Mouse (Mus musculus): Measurements from ENCODE around the gene Ptger1. TPM values are rescaled to one million over a fixed set of nuclear protein-coding genes. Genes with fewer than 3 reads are reported as not detected.

The Ptger1 gene
- total RNA-seq, 2 experiments from 2014 or later: 1.2 to 1.5 TPM

- intact Hi-C loops (cut with DNase I): no loop called here
- DNase-seq (ENCODE audit: low spot score in 2 of 2): peak in 1 of 2 experiments; percentile 62
Measured at GRCm38 (mm10) chr8:83653662-83654017, 12.8 kb upstream of the Ptger1 start.

DNA sequence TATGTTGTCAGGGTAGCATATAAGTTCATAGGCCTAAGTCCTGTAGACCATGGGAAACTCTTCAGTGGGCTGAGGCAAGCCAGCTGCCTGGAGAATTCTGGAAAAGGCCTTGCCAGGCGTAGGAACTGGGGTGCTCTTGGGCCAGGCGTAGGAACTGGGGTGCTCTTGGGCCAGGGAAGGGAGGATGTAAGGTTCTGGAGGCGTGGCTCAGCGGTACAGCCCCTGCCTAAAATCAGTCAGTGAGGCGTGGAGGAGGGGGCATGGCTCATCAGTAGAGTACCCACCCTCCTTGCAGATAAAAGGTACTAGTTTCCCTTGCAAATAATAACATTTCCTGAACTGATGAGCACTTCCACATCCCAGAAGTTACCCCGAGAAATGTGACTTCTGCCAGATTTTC lies 11.8 kb upstream of the Ptger1 start:
- DNase-seq (ENCODE audit: low spot score in 2 of 2): no peak
- intact Hi-C loops (cut with DNase I): no loop called here

GRCm38 (mm10) chr8:83656043-83656442 lies 10.4 kb upstream of the Ptger1 start:
- no peak for DNase-seq (ENCODE audit: low spot score in 2 of 2)
- intact Hi-C loops (cut with DNase I): no loop called here

GRCm38 (mm10) chr8:83656484-83657246 lies 9.8 kb upstream of the Ptger1 start:
- intact Hi-C loops (cut with DNase I): no loop called here
- peak in 1 of 2 experiments; percentile 9 for DNase-seq (ENCODE audit: low spot score in 2 of 2)

DNA sequence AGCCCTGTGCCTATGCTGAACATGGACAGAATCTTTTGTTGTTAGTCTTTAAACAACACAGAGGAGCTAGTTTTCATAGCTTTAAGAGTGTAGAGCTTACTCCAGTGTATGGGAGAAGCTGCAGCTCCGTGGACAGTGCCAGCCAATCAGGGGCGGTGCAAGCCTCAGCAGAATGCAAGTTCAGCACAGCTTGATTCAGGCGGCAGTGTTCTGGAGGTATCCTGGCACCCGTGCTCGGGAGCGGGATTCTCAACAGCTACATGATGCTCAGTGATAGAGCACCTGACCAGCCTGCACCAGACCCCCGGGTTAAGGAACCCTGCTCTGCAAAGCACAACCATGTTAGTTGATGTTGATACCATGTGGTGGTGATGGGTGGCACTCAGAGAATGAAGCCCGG lies 5.9 kb upstream of the Ptger1 start:
- intact Hi-C loops (cut with DNase I): loop anchor here (5.0 kb wide), 2 partner anchors 57 to 232 kb away; partner anchors contain the start of gene Ddx39

GRCm38 (mm10) chr8:83660995-83661680 lies 5.3 kb upstream of the Ptger1 start:
- intact Hi-C loops (cut with DNase I): loop anchor here (5.0 kb wide), 2 partner anchors 56 to 231 kb away; partner anchors contain the start of gene Ddx39
- DNase-seq (ENCODE audit: low spot score in 2 of 2): no peak

More for the DNA sequence above, 5.9 kb upstream of the Ptger1 start:
- DNase-seq (ENCODE audit: low spot score in 2 of 2): peak in 1 of 2 experiments; percentile 77

DNA sequence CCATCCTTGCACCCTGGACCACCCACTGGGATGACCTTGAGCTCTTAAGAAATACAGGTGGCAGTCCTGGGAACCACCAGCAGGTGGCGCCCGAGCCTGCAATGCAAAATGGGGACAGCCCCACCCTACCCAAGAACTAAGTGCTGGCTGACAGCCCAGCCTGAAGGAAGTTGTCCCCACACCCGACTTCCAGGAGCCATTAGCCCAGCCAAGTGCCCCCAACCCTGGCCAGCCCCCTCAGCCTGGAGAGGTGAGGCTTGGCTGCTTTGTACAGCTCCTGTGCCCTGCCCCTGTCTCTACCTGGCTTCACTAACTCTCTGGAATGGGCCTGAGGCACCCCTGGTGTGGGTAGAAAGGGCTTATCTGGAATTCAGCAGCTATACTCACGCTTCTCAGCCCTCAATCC lies 4.1 kb upstream of the Ptger1 start:
- DNase-seq (ENCODE audit: low spot score in 2 of 2): peak; percentile 89 to 92
- intact Hi-C loops (cut with DNase I): loop anchor here (5.0 kb wide), 2 partner anchors 55 to 230 kb away; partner anchors contain the start of gene Ddx39

GRCm38 (mm10) chr8:83664096-83664495 lies 2.4 kb upstream of the Ptger1 start:
- no peak for DNase-seq (ENCODE audit: low spot score in 2 of 2)
- intact Hi-C loops (cut with DNase I): loop anchor here (5.0 kb wide), 2 partner anchors 53 to 228 kb away; partner anchors contain the start of gene Ddx39

DNA sequence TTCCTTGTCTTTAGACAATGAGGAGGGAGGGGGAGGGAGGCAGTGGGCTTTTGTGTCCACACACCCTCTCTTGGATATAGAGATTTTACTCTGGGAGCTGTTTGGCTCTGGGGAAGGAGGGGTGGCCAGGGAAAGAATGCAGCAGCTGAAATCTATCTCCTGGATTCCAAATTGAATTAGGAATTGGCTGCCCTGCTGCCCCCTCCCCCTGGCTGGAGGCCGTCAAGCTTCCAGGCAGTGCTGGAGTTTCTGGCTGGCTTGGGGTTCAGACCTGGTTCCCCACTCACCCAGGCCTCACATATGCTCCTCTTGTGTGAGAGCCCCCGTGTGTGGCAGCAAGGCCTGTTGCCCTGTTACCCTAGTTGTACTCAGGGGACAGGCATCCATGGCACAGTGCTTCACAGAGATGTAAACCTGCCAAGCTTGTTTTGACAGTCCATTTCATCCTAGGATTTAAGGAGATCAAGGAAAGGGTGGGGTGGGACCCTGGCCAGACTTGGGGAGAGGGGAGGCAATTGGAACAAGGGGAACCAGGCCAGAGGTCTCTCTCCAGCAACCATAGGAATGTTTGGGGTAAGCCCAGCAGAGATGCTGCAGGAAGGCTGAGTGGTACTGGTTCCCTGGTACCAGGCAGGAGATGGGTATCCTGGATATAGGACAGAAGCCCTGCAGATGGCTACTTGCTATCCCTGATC lies 1.4 kb upstream of the Ptger1 start:
- intact Hi-C loops (cut with DNase I): loop anchor here (5.0 kb wide), 2 partner anchors 52 to 227 kb away; partner anchors contain the start of gene Ddx39
- no peak for DNase-seq (ENCODE audit: low spot score in 2 of 2)

DNA sequence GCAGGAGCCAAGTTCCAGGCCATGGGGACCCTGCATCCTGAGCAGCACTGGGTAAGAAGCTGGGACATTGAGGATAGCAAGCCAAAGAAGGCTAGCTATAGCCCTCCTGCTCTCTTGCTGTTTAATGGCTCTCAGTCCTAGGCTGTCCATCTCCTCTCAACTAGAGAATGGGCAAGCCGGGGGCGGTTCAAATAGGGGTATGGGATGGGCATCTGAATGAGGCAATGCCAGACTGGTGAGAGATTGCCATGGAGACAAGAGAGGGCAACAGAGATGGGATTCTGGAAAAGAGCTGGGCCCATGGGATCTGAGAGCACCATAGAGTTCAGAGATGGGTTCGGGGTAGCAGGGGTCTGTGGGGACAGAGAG lies 372 bp downstream of the Ptger1 start:
- no peak for DNase-seq (ENCODE audit: low spot score in 2 of 2)
- intact Hi-C loops (cut with DNase I): no loop called here

DNA sequence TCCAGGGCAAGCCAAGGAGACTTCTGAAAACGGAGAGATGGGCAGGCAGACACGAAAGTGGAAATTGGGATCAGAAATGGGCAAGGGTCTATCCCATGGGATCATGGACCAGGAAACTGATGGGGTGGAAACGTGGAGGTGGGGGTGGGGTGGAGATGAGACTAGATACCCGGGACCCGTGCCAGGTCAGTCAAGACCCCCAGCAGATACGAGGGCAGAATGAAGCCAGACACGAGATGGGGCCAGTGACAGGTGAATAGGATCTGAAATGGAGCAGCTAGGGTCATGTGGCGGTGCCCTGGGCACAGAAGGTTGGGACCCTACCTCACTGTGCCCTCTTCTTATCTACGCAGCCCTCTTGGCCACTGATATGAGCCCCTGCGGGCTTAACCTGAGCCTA lies 1.0 kb downstream of the Ptger1 start:
- DNase-seq (ENCODE audit: low spot score in 2 of 2): no peak
- intact Hi-C loops (cut with DNase I): no loop called here

DNA sequence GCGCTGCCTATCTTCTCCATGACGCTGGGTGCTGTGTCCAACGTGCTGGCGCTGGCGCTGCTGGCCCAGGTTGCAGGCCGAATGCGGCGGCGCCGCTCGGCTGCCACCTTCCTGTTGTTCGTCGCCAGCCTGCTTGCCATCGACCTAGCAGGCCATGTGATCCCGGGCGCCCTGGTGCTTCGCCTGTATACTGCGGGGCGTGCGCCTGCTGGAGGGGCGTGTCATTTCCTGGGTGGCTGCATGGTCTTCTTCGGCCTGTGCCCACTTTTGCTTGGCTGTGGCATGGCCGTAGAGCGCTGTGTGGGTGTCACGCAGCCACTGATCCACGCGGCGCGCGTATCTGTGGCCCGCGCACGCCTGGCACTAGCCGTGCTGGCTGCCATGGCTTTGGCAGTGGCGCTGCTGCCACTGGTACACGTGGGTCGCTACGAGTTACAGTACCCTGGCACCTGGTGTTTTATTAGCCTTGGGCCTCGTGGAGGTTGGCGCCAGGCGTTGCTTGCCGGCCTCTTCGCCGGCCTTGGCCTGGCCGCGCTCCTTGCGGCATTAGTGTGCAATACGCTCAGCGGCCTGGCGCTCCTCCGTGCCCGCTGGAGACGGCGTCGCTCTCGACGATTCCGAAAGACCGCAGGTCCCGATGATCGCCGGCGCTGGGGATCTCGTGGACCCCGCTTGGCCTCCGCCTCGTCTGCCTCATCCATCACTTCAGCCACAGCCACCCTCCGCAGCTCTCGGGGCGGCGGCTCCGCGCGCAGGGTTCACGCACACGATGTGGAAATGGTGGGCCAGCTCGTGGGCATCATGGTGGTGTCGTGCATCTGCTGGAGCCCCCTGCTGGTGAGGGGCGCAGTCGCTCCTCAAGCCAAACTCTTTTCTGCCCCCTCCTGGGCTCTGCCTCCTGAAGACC lies 1.8 kb downstream of the Ptger1 start:
- peak in 1 of 2 experiments; percentile 55 for DNase-seq (ENCODE audit: low spot score in 2 of 2)
- intact Hi-C loops (cut with DNase I): no loop called here

- no peak for DNase-seq (ENCODE audit: low spot score in 2 of 2)
- intact Hi-C loops (cut with DNase I): no loop called here
Measured at GRCm38 (mm10) chr8:83669013-83669412, 2.5 kb downstream of the Ptger1 start.

DNA sequence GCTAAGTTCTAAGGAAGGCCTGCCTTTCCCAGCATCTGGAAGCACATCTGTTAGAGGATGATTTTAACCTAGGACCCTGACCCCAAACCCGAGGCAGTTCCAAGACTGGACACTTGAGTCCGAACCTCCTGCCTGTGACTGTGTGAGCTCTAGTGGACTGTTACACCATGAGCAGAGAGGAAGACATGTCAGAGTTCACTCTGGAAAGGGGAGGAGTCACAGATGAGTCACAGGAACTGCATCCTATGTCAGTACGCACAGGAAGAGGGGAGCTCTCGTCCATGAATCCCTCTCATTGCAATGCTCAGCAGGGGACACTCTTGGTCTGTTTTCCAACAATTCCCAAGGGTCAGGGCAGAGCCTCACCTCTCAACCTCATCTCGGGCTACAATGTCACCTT lies 6.5 kb downstream of the Ptger1 start:
- intact Hi-C loops (cut with DNase I): no loop called here
- DNase-seq (ENCODE audit: low spot score in 2 of 2): no peak

- peak in 1 of 2 experiments; percentile 92 for DNase-seq (ENCODE audit: low spot score in 2 of 2)
- intact Hi-C loops (cut with DNase I): no loop called here
Measured at GRCm38 (mm10) chr8:83674497-83674896, 8.0 kb downstream of the Ptger1 start.

GRCm38 (mm10) chr8:83679866-83680265 lies 13.4 kb downstream of the Ptger1 start:
- peak in 1 of 2 experiments; percentile 88 for DNase-seq (ENCODE audit: low spot score in 2 of 2)
- intact Hi-C loops (cut with DNase I): no loop called here

DNA sequence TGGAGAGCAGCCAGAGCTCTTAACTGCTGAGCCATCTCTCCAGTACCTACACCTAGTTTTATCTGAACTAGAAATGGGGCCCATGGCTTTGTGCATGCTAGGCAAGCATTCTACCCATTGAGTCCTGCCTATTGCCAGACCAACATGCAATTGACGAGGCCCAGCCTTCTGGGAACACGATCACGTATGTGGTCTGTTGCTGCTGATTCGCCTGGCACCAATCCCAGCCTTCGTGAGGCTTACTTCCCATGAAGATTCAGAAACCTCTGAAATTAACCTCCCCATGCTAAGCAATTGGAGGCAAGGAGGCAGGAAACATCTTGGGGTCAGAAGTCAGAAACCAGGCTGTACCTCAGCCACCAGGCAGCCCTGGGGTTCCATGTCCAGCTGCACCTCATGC lies 14.1 kb downstream of the Ptger1 start:
- peak in 1 of 2 experiments; percentile 48 for DNase-seq (ENCODE audit: low spot score in 2 of 2)

GRCm38 (mm10) chr8:83681099-83681498 lies 14.6 kb downstream of the Ptger1 start:
- intact Hi-C loops (cut with DNase I): no loop called here
- peak in 1 of 2 experiments; percentile 44 for DNase-seq (ENCODE audit: low spot score in 2 of 2)

More for the DNA sequence above, 14.1 kb downstream of the Ptger1 start:
- intact Hi-C loops (cut with DNase I): no loop called here

GRCm38 (mm10) chr8:83684517-83684916 lies 18.0 kb downstream of the Ptger1 start:
- intact Hi-C loops (cut with DNase I): no loop called here
- DNase-seq (ENCODE audit: low spot score in 2 of 2): no peak
